Mouse (Mus musculus) lung, embryonic 15.5 days (tissue): Measurements from ENCODE around the gene Gm11027. TPM values are rescaled to one million over a fixed set of nuclear protein-coding genes. Genes with fewer than 3 reads are reported as not detected.

Source experiments
- ATAC-seq: fragments of 200-750 bp; cut with Nextera tagmentation; 2 replicates; pipeline ENCODE4 v1.8.0; 2017; ENCODE audit warnings: moderate number of reproducible peaks, borderline replicate concordance; ENCODE audit not compliant: low FRiP score, low TSS enrichment; ENCODE audit errors: extremely low read depth
- H3K27ac ChIP-seq: fragments of 300-500 bp; sonication (generic); 2 replicates; pipeline ENCODE4 v1.5.1; 2015; ENCODE audit warnings: moderate library complexity, mild to moderate bottlenecking, inconsistent platforms
- H3K27me3 ChIP-seq: fragments of 300-500 bp; sonication (generic); 2 replicates; pipeline ENCODE4 v1.6.1; 2015; ENCODE audit warnings: inconsistent platforms
- H3K36me3 ChIP-seq: fragments of 300-500 bp; sonication (generic); 2 replicates; pipeline ENCODE4 v1.6.1; 2015; ENCODE audit warnings: inconsistent platforms
- H3K4me1 ChIP-seq: fragments of 300-500 bp; sonication (generic); 2 replicates; pipeline ENCODE4 v1.6.1; 2015; ENCODE audit warnings: inconsistent platforms
- H3K4me2 ChIP-seq: fragments of 300-500 bp; sonication (generic); 2 replicates; pipeline ENCODE4 v1.6.1; 2015; ENCODE audit warnings: inconsistent platforms, mild to moderate bottlenecking, moderate library complexity
- H3K4me3 ChIP-seq: fragments of 300-500 bp; sonication (generic); 2 replicates; pipeline ENCODE4 v1.5.1; 2015; ENCODE audit warnings: mild to moderate bottlenecking, inconsistent platforms
- H3K9ac ChIP-seq: fragments of 300-500 bp; sonication (generic); 2 replicates; pipeline ENCODE4 v1.6.1; 2015; ENCODE audit warnings: inconsistent platforms
- H3K9me3 ChIP-seq: fragments of 300-500 bp; sonication (generic); 2 replicates; pipeline ENCODE4 v1.6.1; 2016; ENCODE audit warnings: inconsistent platforms
- WGBS: fragments of 180-500 bp; shearing (Covaris S2); methylation state at CpG from one replicate; pipeline ENCODE4 v1.1.7; 2015; 5-methylcytosine and 5-hydroxymethylcytosine counted together
- polyA plus RNA-seq: library from polyadenylated mRNA; unstranded; fragments of >200 nt; fragmentation: Nextera tagmentation; extraction: Ambion mirVana; gene quantifications from 2 replicates; pipeline ENCODE4 v1.2.1, GENCODE M21; 2015

Gm11027 gene
- polyA plus RNA-seq, 1 experiment from 2014 or later, result not detected

- no peaks in the 10 kb centered on the region for H3K4me1 ChIP-seq
- no peak overlapping the region for H3K4me2 ChIP-seq
- H3K36me3 ChIP-seq, result peaks cover 4% of the 10 kb centered on the region; the same call in 1 of the 2 replicates
- ATAC-seq, result no peak
- H3K27ac ChIP-seq, result no peak overlapping the region
- H3K27me3 ChIP-seq, result no peaks in the 10 kb centered on the region
- WGBS, result 75% methylated on average over 2 of the region's 2 CpGs
- no peak overlapping the region for H3K4me3 ChIP-seq
- H3K9ac ChIP-seq, result no peak overlapping the region
- H3K9me3 ChIP-seq, result no peaks in the 10 kb centered on the region
Measured at GRCm38 (mm10) chr12:116258321-116258720, 16.9 kb upstream of the Gm11027 start.

- Histone ChIP-seq H3K9me3 (no peaks in the 10 kb centered on the region), H3K4me3 (peak within 1 kb of the TSS; percentile 76), H3K27me3 (no peaks in the 10 kb centered on the region), H3K4me2 (peak within 1 kb of the TSS; percentile 72), H3K9ac (peak within 1 kb of the TSS; percentile 76), H3K4me1 (no peaks in the 10 kb centered on the region), H3K36me3 (no peaks in the 10 kb centered on the region), H3K27ac (peak within 1 kb of the TSS; percentile 84)
- WGBS, result 3% methylated on average over 47 of the region's 47 CpGs
- ATAC-seq, result peak; percentile 99
Measured at GRCm38 (mm10) chr12:116262555-116263341, 12.4 kb upstream of the Gm11027 start, which contains the start of gene Wdr60. Wdr60 (minus strand) TSS chr12:116263022.

- ATAC-seq, result no peak
- H3K4me1 ChIP-seq, result no peaks in the 10 kb centered on the region
- no peak overlapping the region for H3K4me3 ChIP-seq
- no peaks in the 10 kb centered on the region for H3K9me3 ChIP-seq
- no peak overlapping the region for H3K9ac ChIP-seq
- no peak overlapping the region for H3K4me2 ChIP-seq
- H3K27me3 ChIP-seq, result no peaks in the 10 kb centered on the region
- 80% methylated on average over 2 of the region's 2 CpGs for WGBS
- no peaks in the 10 kb centered on the region for H3K36me3 ChIP-seq
- H3K27ac ChIP-seq, result no peak overlapping the region
Measured at GRCm38 (mm10) chr12:116264756-116265155, 10.4 kb upstream of the Gm11027 start.

GRCm38 (mm10) chr12:116265275-116265674 is 9.9 kb upstream of the Gm11027 start:
- Histone ChIP-seq H3K9me3 (no peaks in the 10 kb centered on the region), H3K27ac (no peak overlapping the region), H3K4me1 (no peaks in the 10 kb centered on the region), H3K4me3 (no peak overlapping the region), H3K4me2 (no peak overlapping the region), H3K27me3 (no peaks in the 10 kb centered on the region), H3K36me3 (no peaks in the 10 kb centered on the region), H3K9ac (no peak overlapping the region)
- ATAC-seq, result no peak
- WGBS, result 64% methylated on average over 2 of the region's 2 CpGs

GRCm38 (mm10) chr12:116269450-116269849 is 5.7 kb upstream of the Gm11027 start:
- no peak overlapping the region for H3K9ac ChIP-seq
- H3K4me3 ChIP-seq, result no peak overlapping the region
- no peak overlapping the region for H3K4me2 ChIP-seq
- H3K27me3 ChIP-seq, result no peaks in the 10 kb centered on the region
- H3K9me3 ChIP-seq, result no peaks in the 10 kb centered on the region
- H3K36me3 ChIP-seq, result no peaks in the 10 kb centered on the region
- no peak overlapping the region for H3K27ac ChIP-seq
- H3K4me1 ChIP-seq, result no peaks in the 10 kb centered on the region
- WGBS, result 53% methylated on average over 5 of the region's 5 CpGs
- no peak for ATAC-seq

GRCm38 (mm10) chr12:116270538-116270937 is 4.6 kb upstream of the Gm11027 start:
- no peak for ATAC-seq
- H3K36me3 ChIP-seq, result no peaks in the 10 kb centered on the region
- H3K4me3 ChIP-seq, result no peak overlapping the region
- no peaks in the 10 kb centered on the region for H3K9me3 ChIP-seq
- no peak overlapping the region for H3K27ac ChIP-seq
- no peaks in the 10 kb centered on the region for H3K27me3 ChIP-seq
- H3K9ac ChIP-seq, result no peak overlapping the region
- WGBS, result 76% methylated on average over 1 of the region's 1 CpGs
- H3K4me2 ChIP-seq, result no peak overlapping the region
- no peaks in the 10 kb centered on the region for H3K4me1 ChIP-seq

GRCm38 (mm10) chr12:116271071-116271470 is 4.1 kb upstream of the Gm11027 start:
- Histone ChIP-seq H3K4me2 (no peak overlapping the region), H3K27ac (no peak overlapping the region), H3K9me3 (no peaks in the 10 kb centered on the region), H3K36me3 (no peaks in the 10 kb centered on the region), H3K9ac (no peak overlapping the region), H3K4me1 (no peaks in the 10 kb centered on the region), H3K27me3 (no peaks in the 10 kb centered on the region), H3K4me3 (no peak overlapping the region)
- no peak for ATAC-seq
- WGBS, result 90% methylated on average over 2 of the region's 2 CpGs

GRCm38 (mm10) chr12:116273733-116274132 is 1.5 kb upstream of the Gm11027 start:
- Histone ChIP-seq H3K4me1 (no peaks in the 10 kb centered on the region), H3K9ac (no peak overlapping the region), H3K4me3 (no peak overlapping the region), H3K36me3 (no peaks in the 10 kb centered on the region), H3K27me3 (no peaks in the 10 kb centered on the region), H3K9me3 (no peaks in the 10 kb centered on the region), H3K27ac (no peak overlapping the region), H3K4me2 (no peak overlapping the region)
- no peak for ATAC-seq
- WGBS, result 39% methylated on average over 1 of the region's 1 CpGs

GRCm38 (mm10) chr12:116275631-116276030 is 445 bp downstream of the Gm11027 start:
- H3K9ac ChIP-seq, result no peak overlapping the region
- no peaks in the 10 kb centered on the region for H3K27me3 ChIP-seq
- H3K36me3 ChIP-seq, result no peaks in the 10 kb centered on the region
- H3K9me3 ChIP-seq, result no peaks in the 10 kb centered on the region
- H3K4me3 ChIP-seq, result no peak overlapping the region
- H3K4me1 ChIP-seq, result peaks cover 5% of the 10 kb centered on the region; the same call in 1 of the 2 replicates
- H3K27ac ChIP-seq, result no peak overlapping the region
- H3K4me2 ChIP-seq, result no peak overlapping the region
- no peak for ATAC-seq
- 89% methylated on average over 4 of the region's 4 CpGs for WGBS

GRCm38 (mm10) chr12:116276961-116277360 is 1.8 kb downstream of the Gm11027 start:
- Histone ChIP-seq H3K27ac (no peak overlapping the region), H3K36me3 (no peaks in the 10 kb centered on the region), H3K4me3 (no peak overlapping the region), H3K4me2 (no peak overlapping the region), H3K4me1 (peaks cover 5% of the 10 kb centered on the region; the same call in 1 of the 2 replicates), H3K27me3 (no peaks in the 10 kb centered on the region), H3K9me3 (no peaks in the 10 kb centered on the region), H3K9ac (no peak overlapping the region)
- 40% methylated on average over 2 of the region's 2 CpGs for WGBS
- ATAC-seq, result no peak

- H3K4me2 ChIP-seq, result no peak overlapping the region
- no peak overlapping the region for H3K4me3 ChIP-seq
- ATAC-seq, result no peak
- peaks cover 11% of the 10 kb centered on the region; the same call in 1 of the 2 replicates for H3K4me1 ChIP-seq
- H3K9me3 ChIP-seq, result no peaks in the 10 kb centered on the region
- H3K36me3 ChIP-seq, result no peaks in the 10 kb centered on the region
- H3K27ac ChIP-seq, result no peak overlapping the region
- H3K9ac ChIP-seq, result no peak overlapping the region
- WGBS, result 95% methylated on average over 1 of the region's 1 CpGs
- H3K27me3 ChIP-seq, result no peaks in the 10 kb centered on the region
Measured at GRCm38 (mm10) chr12:116278541-116278940, 3.4 kb downstream of the Gm11027 start.

- H3K4me2 ChIP-seq, result no peak overlapping the region
- 86% methylated on average over 2 of the region's 2 CpGs for WGBS
- no peaks in the 10 kb centered on the region for H3K9me3 ChIP-seq
- ATAC-seq, result no peak
- no peaks in the 10 kb centered on the region for H3K27me3 ChIP-seq
- no peaks in the 10 kb centered on the region for H3K36me3 ChIP-seq
- no peak overlapping the region for H3K9ac ChIP-seq
- H3K4me3 ChIP-seq, result no peak overlapping the region
- peaks cover 11% of the 10 kb centered on the region; the same call in 1 of the 2 replicates for H3K4me1 ChIP-seq
- H3K27ac ChIP-seq, result no peak overlapping the region
Measured at GRCm38 (mm10) chr12:116279181-116279580, 4.0 kb downstream of the Gm11027 start.
